Mouse (Mus musculus): ENCODE measurements around the gene Cyp2d9. TPM values are rescaled to one million over a fixed set of nuclear protein-coding genes. Genes with fewer than 3 reads are reported as not detected.
"Not testable (repeated sequence)": the region's sequence is repeated elsewhere in the genome, so short reads cannot be mapped to it uniquely, and the experiment has no call there.

Gene Cyp2d9
- polyA plus RNA-seq, 1 experiment from 2014 or later = not detected

DNA sequence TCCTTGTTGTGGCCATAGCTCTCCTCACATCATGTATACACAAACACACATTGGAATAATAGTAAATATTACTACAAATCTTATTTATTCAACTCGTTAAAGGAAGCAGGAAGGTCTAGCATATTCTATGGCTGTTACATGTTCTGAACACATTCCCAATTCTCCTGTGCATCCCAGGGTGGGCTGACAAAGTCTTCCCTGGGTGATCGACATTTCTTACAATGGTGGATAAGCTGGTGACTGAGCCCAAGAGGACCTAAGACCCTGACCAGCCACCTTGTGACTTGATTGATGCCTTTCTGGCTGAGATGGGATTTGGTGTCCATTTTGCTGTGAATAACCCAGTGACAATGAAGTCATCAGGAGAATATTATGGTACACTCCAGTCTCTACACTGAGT is 2.4 kb downstream of the Cyp2d9 start:
- no peaks in the 10 kb centered on the region for H3K27me3 ChIP-seq (ENCODE audit: control insufficient read depth, insufficient read depth, low read depth, low read length)
- no peak overlapping the region for H3K9ac ChIP-seq (ENCODE audit: low read length)
- no peak overlapping the region for H3K27ac ChIP-seq (ENCODE audit: low read length)
- H3K9me3 ChIP-seq (ENCODE audit: control insufficient read depth, low read length) = peaks cover 3% of the 10 kb centered on the region; the same call in 1 of the 2 replicates
- H3K4me1 ChIP-seq (replicated peaks; ENCODE audit: control insufficient read depth, insufficient read depth, low read length) = no peaks in the 10 kb centered on the region
- ATAC-seq (ENCODE audit: low read depth) = no peak
- no peak overlapping the region for H3K4me2 ChIP-seq (ENCODE audit: low read depth, low read length)
- H3K4me3 ChIP-seq (ENCODE audit: low read length) = no peak overlapping the region
- 87% methylated on average over 2 of the region's 2 CpGs for WGBS
- no peaks in the 10 kb centered on the region for H3K36me3 ChIP-seq (ENCODE audit: control insufficient read depth, insufficient read depth, low read length)

- H3K4me1 ChIP-seq (replicated peaks; ENCODE audit: control insufficient read depth, insufficient read depth, low read length) = no peaks in the 10 kb centered on the region
- no peak overlapping the region for H3K9ac ChIP-seq (ENCODE audit: low read length)
- H3K4me3 ChIP-seq (ENCODE audit: low read length) = no peak overlapping the region
- H3K36me3 ChIP-seq (ENCODE audit: control insufficient read depth, insufficient read depth, low read length) = no peaks in the 10 kb centered on the region
- no peaks in the 10 kb centered on the region for H3K9me3 ChIP-seq (ENCODE audit: control insufficient read depth, low read length)
- peak; percentile 70 for ATAC-seq (ENCODE audit: low read depth)
- no peak overlapping the region for H3K4me2 ChIP-seq (ENCODE audit: low read depth, low read length)
- H3K27me3 ChIP-seq (ENCODE audit: control insufficient read depth, insufficient read depth, low read depth, low read length) = no peaks in the 10 kb centered on the region
- WGBS = 47% methylated on average over 5 of the region's 5 CpGs
- H3K27ac ChIP-seq (ENCODE audit: low read length) = no peak overlapping the region
Observed at GRCm38 (mm10) chr15:82437975-82438617, 4.9 kb downstream of the Cyp2d9 start.

DNA sequence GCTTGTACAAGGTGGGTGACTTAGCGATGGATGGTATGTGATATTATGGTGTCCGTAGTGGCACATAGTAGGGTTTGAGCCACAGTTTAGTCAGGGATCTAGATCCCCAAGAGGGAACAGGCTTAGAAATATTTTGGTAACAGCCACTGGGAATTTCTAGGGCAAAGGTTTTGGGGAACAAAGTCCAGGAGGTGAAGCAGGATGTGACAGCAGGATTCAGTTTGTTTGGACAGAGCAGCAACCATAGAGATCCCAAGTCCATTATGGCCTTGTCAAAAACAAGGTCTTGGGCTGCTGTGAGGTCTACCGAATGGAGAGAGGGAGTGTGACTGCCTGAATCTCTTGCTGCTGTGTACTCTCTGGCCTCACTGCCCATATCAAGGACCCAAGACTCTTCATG is 10.4 kb downstream of the Cyp2d9 start:
- Histone ChIP-seq H3K9me3 (ENCODE audit: control insufficient read depth, low read length) (no peaks in the 10 kb centered on the region), H3K4me1 (replicated peaks; ENCODE audit: control insufficient read depth, insufficient read depth, low read length) (no peaks in the 10 kb centered on the region), H3K9ac (ENCODE audit: low read length) (no peak overlapping the region), H3K36me3 (ENCODE audit: control insufficient read depth, insufficient read depth, low read length) (no peaks in the 10 kb centered on the region), H3K27me3 (ENCODE audit: control insufficient read depth, insufficient read depth, low read depth, low read length) (no peaks in the 10 kb centered on the region), H3K4me2 (ENCODE audit: low read depth, low read length) (no peak overlapping the region), H3K27ac (ENCODE audit: low read length) (no peak overlapping the region), H3K4me3 (ENCODE audit: low read length) (no peak overlapping the region)
- ATAC-seq (ENCODE audit: low read depth) = no peak
- WGBS = 87% methylated on average over 3 of the region's 3 CpGs

- WGBS = 76% methylated on average over 8 of the region's 8 CpGs
- H3K27ac ChIP-seq (ENCODE audit: low read length) = no peak overlapping the region
- no peak overlapping the region for H3K4me3 ChIP-seq (ENCODE audit: low read length)
- ATAC-seq (ENCODE audit: low read depth) = no peak
- H3K4me2 ChIP-seq (ENCODE audit: low read depth, low read length) = no peak overlapping the region
- H3K36me3 ChIP-seq (ENCODE audit: control insufficient read depth, insufficient read depth, low read length) = no peaks in the 10 kb centered on the region
- H3K4me1 ChIP-seq (replicated peaks; ENCODE audit: control insufficient read depth, insufficient read depth, low read length) = no peaks in the 10 kb centered on the region
- H3K9ac ChIP-seq (ENCODE audit: low read length) = no peak overlapping the region
- no peaks in the 10 kb centered on the region for H3K9me3 ChIP-seq (ENCODE audit: control insufficient read depth, low read length)
- H3K27me3 ChIP-seq (ENCODE audit: control insufficient read depth, insufficient read depth, low read depth, low read length) = no peaks in the 10 kb centered on the region
Observed at GRCm38 (mm10) chr15:82445196-82445595, 12.0 kb downstream of the Cyp2d9 start.

DNA sequence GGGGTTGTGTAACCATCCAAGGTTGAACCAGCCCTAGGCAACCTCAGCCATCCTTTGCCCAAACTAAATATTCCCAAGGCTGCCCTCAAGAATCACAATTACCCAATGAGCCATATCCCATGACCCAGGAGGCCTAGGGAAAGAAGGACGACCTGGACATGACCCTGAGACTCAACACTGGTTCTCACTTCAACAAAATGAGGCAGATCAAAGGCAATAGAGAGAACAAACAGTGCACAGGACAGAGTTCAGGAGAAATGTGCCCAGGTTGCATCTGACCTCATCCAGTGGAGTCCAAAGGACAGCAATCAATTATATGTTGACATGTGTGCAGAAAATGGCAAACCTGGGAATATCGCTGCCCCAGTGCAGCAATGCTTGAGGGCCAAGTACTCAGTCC is 16.8 kb downstream of the Cyp2d9 start:
- H3K9ac ChIP-seq (ENCODE audit: low read length); H3K4me1 ChIP-seq (replicated peaks; ENCODE audit: control insufficient read depth, insufficient read depth, low read length); H3K27ac ChIP-seq (ENCODE audit: low read length); H3K4me2 ChIP-seq (ENCODE audit: low read depth, low read length); H3K4me3 ChIP-seq (ENCODE audit: low read length); ATAC-seq (ENCODE audit: low read depth); H3K27me3 ChIP-seq (ENCODE audit: control insufficient read depth, insufficient read depth, low read depth, low read length); H3K36me3 ChIP-seq (ENCODE audit: control insufficient read depth, insufficient read depth, low read length); H3K9me3 ChIP-seq (ENCODE audit: control insufficient read depth, low read length): not testable (repeated sequence)
- 35% methylated on average over 2 of the region's 2 CpGs for WGBS

GRCm38 (mm10) chr15:82452133-82452532 is 18.9 kb downstream of the Cyp2d9 start:
- H3K9me3 ChIP-seq (ENCODE audit: control insufficient read depth, low read length); H3K27ac ChIP-seq (ENCODE audit: low read length); H3K9ac ChIP-seq (ENCODE audit: low read length); H3K36me3 ChIP-seq (ENCODE audit: control insufficient read depth, insufficient read depth, low read length); H3K27me3 ChIP-seq (ENCODE audit: control insufficient read depth, insufficient read depth, low read depth, low read length); H3K4me3 ChIP-seq (ENCODE audit: low read length); H3K4me2 ChIP-seq (ENCODE audit: low read depth, low read length); H3K4me1 ChIP-seq (replicated peaks; ENCODE audit: control insufficient read depth, insufficient read depth, low read length); ATAC-seq (ENCODE audit: low read depth): not testable (repeated sequence)
- WGBS = 71% methylated on average over 1 of the region's 1 CpGs

DNA sequence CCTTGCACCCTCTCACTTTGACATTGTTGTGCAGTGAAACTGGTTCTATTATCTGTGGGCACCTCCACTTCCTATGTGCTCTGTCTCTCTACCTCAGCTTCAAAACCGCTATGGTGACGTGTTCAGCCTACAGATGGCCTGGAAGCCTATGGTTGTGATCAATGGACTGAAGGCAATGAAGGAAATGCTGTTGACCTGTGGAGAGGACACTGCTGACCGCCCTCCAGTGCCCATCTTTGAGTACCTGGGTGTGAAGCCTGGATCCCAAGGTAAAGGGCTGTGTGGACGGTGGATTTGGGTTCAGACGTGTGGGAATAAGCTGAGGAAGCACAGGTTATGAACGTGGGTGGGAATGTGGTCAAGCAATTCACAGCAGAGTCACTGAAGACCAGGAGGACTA is 20.3 kb downstream of the Cyp2d9 start:
- not testable (repeated sequence) for ATAC-seq (ENCODE audit: low read depth); H3K4me3 ChIP-seq (ENCODE audit: low read length); H3K36me3 ChIP-seq (ENCODE audit: control insufficient read depth, insufficient read depth, low read length); H3K27me3 ChIP-seq (ENCODE audit: control insufficient read depth, insufficient read depth, low read depth, low read length); H3K4me2 ChIP-seq (ENCODE audit: low read depth, low read length); H3K27ac ChIP-seq (ENCODE audit: low read length); H3K4me1 ChIP-seq (replicated peaks; ENCODE audit: control insufficient read depth, insufficient read depth, low read length); H3K9me3 ChIP-seq (ENCODE audit: control insufficient read depth, low read length); H3K9ac ChIP-seq (ENCODE audit: low read length)
- 84% methylated on average over 6 of the region's 6 CpGs for WGBS

- ATAC-seq (ENCODE audit: low read depth); H3K4me1 ChIP-seq (replicated peaks; ENCODE audit: control insufficient read depth, insufficient read depth, low read length); H3K27me3 ChIP-seq (ENCODE audit: control insufficient read depth, insufficient read depth, low read depth, low read length); H3K27ac ChIP-seq (ENCODE audit: low read length); H3K9me3 ChIP-seq (ENCODE audit: control insufficient read depth, low read length); H3K4me3 ChIP-seq (ENCODE audit: low read length); H3K9ac ChIP-seq (ENCODE audit: low read length); H3K4me2 ChIP-seq (ENCODE audit: low read depth, low read length); H3K36me3 ChIP-seq (ENCODE audit: control insufficient read depth, insufficient read depth, low read length): not testable (repeated sequence)
- 90% methylated on average over 6 of the region's 6 CpGs for WGBS
Observed at GRCm38 (mm10) chr15:82456086-82456790, 23.0 kb downstream of the Cyp2d9 start.

- Histone ChIP-seq H3K27ac (ENCODE audit: low read length) (no peak overlapping the region), H3K9ac (ENCODE audit: low read length) (no peak overlapping the region), H3K4me3 (ENCODE audit: low read length) (no peak overlapping the region), H3K4me1 (replicated peaks; ENCODE audit: control insufficient read depth, insufficient read depth, low read length) (no peaks in the 10 kb centered on the region), H3K9me3 (ENCODE audit: control insufficient read depth, low read length) (no peaks in the 10 kb centered on the region), H3K27me3 (ENCODE audit: control insufficient read depth, insufficient read depth, low read depth, low read length) (no peaks in the 10 kb centered on the region), H3K36me3 (ENCODE audit: control insufficient read depth, insufficient read depth, low read length) (no peaks in the 10 kb centered on the region), H3K4me2 (ENCODE audit: low read depth, low read length) (no peak overlapping the region)
- WGBS = 62% methylated on average over 5 of the region's 5 CpGs
- ATAC-seq (ENCODE audit: low read depth) = no peak
Observed at GRCm38 (mm10) chr15:82457064-82458021, 24.1 kb downstream of the Cyp2d9 start.

Data from lung, embryonic 16.5 days (tissue).